Mouse (Mus musculus) bone marrow, adult 2 months (tissue): ENCODE data around the gene 4933424G06Rik.

Source experiments
- CTCF ChIP-seq: fragments of 200-500 bp; IDR thresholded peaks from 2 replicates; pipeline ENCODE4 v1.5.1; 2011; ENCODE audit warnings: low read length, control low read depth; ENCODE audit not compliant: control insufficient read depth, insufficient read depth
- POLR2A ChIP-seq: fragments of 200-500 bp; IDR thresholded peaks from 2 replicates; pipeline ENCODE4 v1.6.1; 2011; ENCODE audit warnings: low read depth, mild to moderate bottlenecking, control low read depth, low read length, borderline replicate concordance; ENCODE audit not compliant: control insufficient read depth

GRCm38 (mm10) chr1:36670256-36670655, 39.7 kb upstream of the 4933424G06Rik start:
- no peak for TF ChIP-seq CTCF
- no peak for TF ChIP-seq POLR2A
